Mouse (Mus musculus) stomach, postnatal 0 days (tissue): ENCODE measurements at regions not wholly inside any gene's neighbourhood (a gene's known extent, or its start where the extent isn't known, plus 50 kb on each side); places are given as distances from the start of the nearest gene placed in this dataset.

Experiments
- CTCF ChIP-seq: IDR thresholded peaks from 2 replicates; pipeline ENCODE4 v1.5.1; 2016; ENCODE audit warnings: antibody characterized with exemption, low read depth, mild to moderate bottlenecking, moderate library complexity
- EP300 ChIP-seq: optimal IDR thresholded peaks from 2 replicates; pipeline ENCODE3; 2016; ENCODE audit warnings: antibody characterized with exemption

GRCm38 (mm10) chr15:10799656-10800055, 85.2 kb upstream of the Rai14 start:
- TF ChIP-seq EP300 (no peak), CTCF (no peak)
